In the genomic region with DNA sequence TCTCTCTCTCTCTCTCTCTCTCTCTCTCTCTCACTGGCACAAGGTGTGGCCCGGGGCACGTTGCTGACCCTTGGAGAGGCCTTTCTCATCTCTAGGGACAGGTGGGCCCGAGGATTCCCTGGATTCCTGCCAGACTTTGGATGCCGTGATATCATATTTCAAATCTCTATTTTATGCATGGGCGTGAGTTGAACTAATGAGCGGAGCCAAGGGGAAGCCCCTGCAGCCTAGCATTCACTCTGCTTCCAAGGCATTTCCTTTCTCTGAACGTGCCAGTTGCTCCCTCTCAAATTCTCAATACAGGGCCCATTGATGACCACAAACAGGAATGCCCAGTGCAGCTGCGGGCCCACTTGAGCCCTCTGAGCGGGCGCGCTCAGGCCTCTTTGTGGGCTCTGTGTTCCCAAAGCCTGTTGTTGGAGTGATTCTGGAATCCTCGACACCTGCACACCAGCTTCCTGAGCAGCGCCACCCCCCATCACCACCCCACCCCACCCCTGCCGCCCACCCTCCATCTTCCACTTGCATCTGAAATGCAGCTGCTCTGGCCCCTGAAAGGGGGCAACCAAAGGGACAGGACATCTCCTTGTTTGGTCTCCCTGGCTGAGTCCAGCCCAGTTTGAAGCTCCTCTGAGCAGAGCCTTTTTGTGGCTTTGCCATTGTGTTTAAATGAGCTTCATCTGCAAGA, we compare ENCODE assay signal across 10 mouse cellular contexts.
A peak's percentile ranks its signal among the peaks of the same experiment; 100 is the strongest.
DNase-seq lines count a peak whose midpoint lies in the region; ATAC-seq lines count a peak whose summit lies in the region.
"Had no signal": no experiment of that assay in that cellular context is flagged by ENCODE, and none has a peak within 500 bp of the region (broad histone marks: within the 10 kb centered on the region; RNA-seq: fewer than 3 reads in every experiment).

No protein-coding gene starts in this region.

- no peaks in the 10 kb centered on the region for H3K36me3 ChIP-seq in forebrain, embryonic 14.5 days (ENCODE audit: control insufficient read depth, insufficient read depth, low read length)
- H3K36me3 ChIP-seq in limb, embryonic 15.5 days = no peaks in the 10 kb centered on the region

- no peak overlapping the region for H3K4me2 ChIP-seq in forebrain, embryonic 14.5 days (ENCODE audit: low read length)
- no peak overlapping the region for H3K4me2 ChIP-seq in limb, embryonic 15.5 days

- H3K4me3 ChIP-seq in forebrain, embryonic 14.5 days (ENCODE audit: low read depth, low read length) = no peak overlapping the region
- H3K4me3 ChIP-seq in limb, embryonic 15.5 days = no peak overlapping the region

- H3K9ac ChIP-seq in forebrain, embryonic 14.5 days (ENCODE audit: low read length) = no peak overlapping the region
- H3K9ac ChIP-seq in limb, embryonic 15.5 days = no peak overlapping the region

- ATAC-seq in forebrain, embryonic 14.5 days = peak; percentile 82
- peak; percentile 54; the same call in 1 of the 2 replicates for ATAC-seq in limb, embryonic 15.5 days (ENCODE audit: insufficient number of reproducible peaks, low FRiP score, low TSS enrichment, low read depth)
- ATAC-seq: Patski had no signal

- no peak overlapping the region; the same call in 1 of the 2 replicates for H3K27ac ChIP-seq in forebrain, embryonic 14.5 days (ENCODE audit: low read depth, low read length)
- peak overlapping the region; percentile 17; the same call in 1 of the 2 replicates for H3K27ac ChIP-seq in limb, embryonic 15.5 days
- H3K27ac ChIP-seq: macrophage had no signal

- no peaks in the 10 kb centered on the region for H3K27me3 ChIP-seq in forebrain, embryonic 14.5 days (replicated peaks; ENCODE audit: control insufficient read depth, insufficient read depth, low read length)
- H3K27me3 ChIP-seq in limb, embryonic 15.5 days = no peaks in the 10 kb centered on the region
- H3K27me3 ChIP-seq: Patski had no signal

- 37% methylated on average over 14 of the region's 14 CpGs for WGBS in forebrain, embryonic 14.5 days
- WGBS in limb, embryonic 15.5 days = 20% methylated on average over 14 of the region's 14 CpGs

- DNase-seq in cerebellum, postnatal 10 days = peak; percentile 17 to 21
- no peak for DNase-seq in cerebellum, adult 11-12 months
- DNase-seq in brain, adult 2 months (ENCODE audit: low read depth, low spot score) = peak; percentile 16
- DNase-seq in forebrain, embryonic 14.5 days (ENCODE audit: low spot score) = peak; percentile 55
- no peak for DNase-seq in heart, adult 11 months
- DNase-seq in lung, postnatal 36 days = no peak
- no peak for DNase-seq in cerebellum, adult 8-10 months

- H3K4me1 ChIP-seq in forebrain, embryonic 14.5 days (ENCODE audit: control insufficient read depth, insufficient read depth, low read length) = no peaks in the 10 kb centered on the region
- H3K4me1 ChIP-seq in limb, embryonic 15.5 days = peaks cover 9% of the 10 kb centered on the region

- H3K9me3 ChIP-seq in forebrain, embryonic 14.5 days (replicated peaks; ENCODE audit: control insufficient read depth, low read length) = no peaks in the 10 kb centered on the region
- H3K9me3 ChIP-seq in limb, embryonic 15.5 days = no peaks in the 10 kb centered on the region

Comparison
In these comparisons a context has a peak if more than half of its experiments do, and no peak if none do; other contexts are left out.
1. DNase-seq: peak in cerebellum, postnatal 10 days (2 of 2), brain, adult 2 months (single experiment) and forebrain, embryonic 14.5 days (single experiment); none in cerebellum, adult 11-12 months (single experiment), heart, adult 11 months (single experiment), lung, postnatal 36 days (single experiment) and cerebellum, adult 8-10 months (single experiment).